Mouse (Mus musculus) myocyte (in vitro differentiated cells): ENCODE results near the gene Ddr2.

Source experiments
- CEBPB ChIP-seq: IDR thresholded peaks from 2 replicates; pipeline ENCODE4 v1.6.1; 2011; ENCODE audit warnings: mild to moderate bottlenecking, moderate library complexity; ENCODE audit not compliant: poor library complexity, insufficient read depth, severe bottlenecking
- E2F4 ChIP-seq: IDR thresholded peaks from one replicate; pipeline ENCODE4 v1.6.1; 2011; ENCODE audit warnings: mild to moderate bottlenecking, control low read depth, moderate library complexity; ENCODE audit not compliant: insufficient read depth
- MAX ChIP-seq: IDR thresholded peaks from one replicate; pipeline ENCODE4 v1.6.1; 2011; ENCODE audit warnings: low read depth, mild to moderate bottlenecking, control low read depth
- MYOD1 ChIP-seq, 3 experiments: IDR thresholded peaks; one replicate each; pipeline ENCODE4 v1.6.1; 2011; ENCODE audit warnings: control low read depth in 2 of 3, low read depth in 2 of 3, mild to moderate bottlenecking in 2 of 3, moderate library complexity in 1 of 3; ENCODE audit not compliant: insufficient read length in 2 of 3, control insufficient read depth in 1 of 3
- POLR2A ChIP-seq: IDR thresholded peaks from one replicate; pipeline ENCODE4 v1.6.1; 2011; ENCODE audit warnings: low read depth, mild to moderate bottlenecking, control low read depth, moderate library complexity; ENCODE audit not compliant: insufficient read length
- USF1 ChIP-seq: IDR thresholded peaks from one replicate; pipeline ENCODE4 v1.6.1; 2011; ENCODE audit warnings: low read depth, mild to moderate bottlenecking, control low read depth, moderate library complexity

- no peak for TF ChIP-seq POLR2A
- no peak for TF ChIP-seq USF1
- TF ChIP-seq MAX, result no peak
- no peak for TF ChIP-seq CEBPB
- TF ChIP-seq MYOD1 (IDR thresholded peaks at IDR 0.05; ENCODE audit: control insufficient read depth in 1 of 3, insufficient read length in 2 of 3, low read depth in 2 of 3), result no peak
- TF ChIP-seq E2F4, result no peak
Observed at GRCm38 (mm10) chr1:170039402-170039801, 71.2 kb downstream of the Ddr2 start.
